Mouse (Mus musculus) bone marrow, adult 2 months (tissue): ENCODE measurements around the gene Npr3.

Source experiments
- CTCF ChIP-seq: fragments of 200-500 bp; IDR thresholded peaks from 2 replicates; pipeline ENCODE4 v1.5.1; 2011; ENCODE audit warnings: low read length, control low read depth; ENCODE audit not compliant: control insufficient read depth, insufficient read depth
- POLR2A ChIP-seq: fragments of 200-500 bp; IDR thresholded peaks from 2 replicates; pipeline ENCODE4 v1.6.1; 2011; ENCODE audit warnings: low read depth, mild to moderate bottlenecking, control low read depth, low read length, borderline replicate concordance; ENCODE audit not compliant: control insufficient read depth

- no peak for TF ChIP-seq POLR2A
- TF ChIP-seq CTCF, result no peak
Observed at GRCm38 (mm10) chr15:11906021-11906570, 991 bp downstream of the Npr3 start.
